Mouse (Mus musculus): ENCODE results near the gene Mpped1.

Mpped1 gene

GRCm38 (mm10) chr15:83789046-83789445 lies 9.8 kb downstream of the Mpped1 start:
- DNase-seq (ENCODE audit: low spot score in 2 of 2), result no peak

GRCm38 (mm10) chr15:83796924-83797323 lies 17.7 kb downstream of the Mpped1 start:
- no peak for DNase-seq (ENCODE audit: low spot score in 2 of 2)

GRCm38 (mm10) chr15:83798964-83799363 lies 19.7 kb downstream of the Mpped1 start:
- no peak for DNase-seq (ENCODE audit: low spot score in 2 of 2)

GRCm38 (mm10) chr15:83801011-83801410 lies 21.7 kb downstream of the Mpped1 start:
- no peak for DNase-seq (ENCODE audit: low spot score in 2 of 2)

- no peak for DNase-seq (ENCODE audit: low spot score in 2 of 2)
These were observed 34.8 kb downstream of the Mpped1 start for GRCm38 (mm10) chr15:83814106-83814505.

- DNase-seq (ENCODE audit: low spot score in 2 of 2), result no peak
These were observed 48.7 kb downstream of the Mpped1 start for GRCm38 (mm10) chr15:83828011-83828410.

GRCm38 (mm10) chr15:83829226-83829625 lies 50.0 kb downstream of the Mpped1 start:
- DNase-seq (ENCODE audit: low spot score in 2 of 2), result peak in 1 of 2 experiments; percentile 73

- DNase-seq (ENCODE audit: low spot score in 2 of 2), result peak in 1 of 2 experiments; percentile 59
These were observed 53.0 kb downstream of the Mpped1 start for GRCm38 (mm10) chr15:83832265-83832664.

- DNase-seq (ENCODE audit: low spot score in 2 of 2), result peak in 1 of 2 experiments; percentile 53
These were observed 61.9 kb downstream of the Mpped1 start for GRCm38 (mm10) chr15:83840950-83841719.

GRCm38 (mm10) chr15:83842419-83842818 lies 63.2 kb downstream of the Mpped1 start:
- DNase-seq (ENCODE audit: low spot score in 2 of 2), result peak in 1 of 2 experiments; percentile 60

GRCm38 (mm10) chr15:83842915-83843789 lies 63.9 kb downstream of the Mpped1 start:
- peak in 1 of 2 experiments; percentile 62 for DNase-seq (ENCODE audit: low spot score in 2 of 2)

- no peak for DNase-seq (ENCODE audit: low spot score in 2 of 2)
These were observed 66.5 kb downstream of the Mpped1 start for GRCm38 (mm10) chr15:83845734-83846133.

- DNase-seq (ENCODE audit: low spot score in 2 of 2), result no peak
These were observed 67.3 kb downstream of the Mpped1 start for GRCm38 (mm10) chr15:83846592-83846991.

- DNase-seq (ENCODE audit: low spot score in 2 of 2), result peak; percentile 77 to 87
These were observed 68.2 kb downstream of the Mpped1 start for GRCm38 (mm10) chr15:83847512-83847911.

- no peak for DNase-seq (ENCODE audit: low spot score in 2 of 2)
These were observed 68.9 kb downstream of the Mpped1 start for GRCm38 (mm10) chr15:83848193-83848592.

GRCm38 (mm10) chr15:83853400-83853811 lies 74.1 kb downstream of the Mpped1 start:
- DNase-seq (ENCODE audit: low spot score in 2 of 2), result peak; percentile 75 to 79

- DNase-seq (ENCODE audit: low spot score in 2 of 2), result peak; percentile 72 to 81
These were observed 77.9 kb downstream of the Mpped1 start for GRCm38 (mm10) chr15:83857129-83857528.

GRCm38 (mm10) chr15:83865626-83866025 lies 86.4 kb downstream of the Mpped1 start:
- no peak for DNase-seq (ENCODE audit: low spot score in 2 of 2)

GRCm38 (mm10) chr15:83870936-83871335 lies 91.7 kb downstream of the Mpped1 start:
- DNase-seq (ENCODE audit: low spot score in 2 of 2), result no peak

- no peak for DNase-seq (ENCODE audit: low spot score in 2 of 2)
These were observed 98.0 kb downstream of the Mpped1 start for GRCm38 (mm10) chr15:83877155-83877866.

- no peak for DNase-seq (ENCODE audit: low spot score in 2 of 2)
These were observed 98.6 kb downstream of the Mpped1 start for GRCm38 (mm10) chr15:83877898-83878297.

- DNase-seq (ENCODE audit: low spot score in 2 of 2), result no peak
These were observed 100.6 kb downstream of the Mpped1 start for GRCm38 (mm10) chr15:83879845-83880244.

Data from right cerebral cortex, postnatal 10 days (tissue).